Mouse (Mus musculus) CH12.LX (cell line): ENCODE data around the gene Pcnt. TPM values are rescaled to one million over a fixed set of nuclear protein-coding genes. Genes with fewer than 3 reads are reported as not detected.
A peak's percentile ranks its signal among the peaks of the same experiment; 100 is the strongest.

Experiments used
- DNase-seq: peaks from one replicate; pipeline ENCODE4 v3.0.0-alpha.2; 2013; ENCODE audit errors: extremely low read depth
- H3K27ac ChIP-seq: 2 replicates; pipeline ENCODE4 v1.5.1; 2012; ENCODE audit warnings: low read depth, mild to moderate bottlenecking, control low read depth, moderate library complexity; ENCODE audit not compliant: insufficient read depth
- H3K27me3 ChIP-seq: replicated peaks from 2 replicates; pipeline ENCODE3; 2012; ENCODE audit warnings: inconsistent platforms
- H3K36me3 ChIP-seq, 2 experiments: replicated peaks in 1 of 2; 2 replicates each; pipeline versions ENCODE3 to v1.6.1; 2012; ENCODE audit warnings: inconsistent platforms in 1 of 2, low read length in 1 of 2, mild to moderate bottlenecking in 1 of 2, mixed read lengths in 1 of 2, moderate library complexity in 1 of 2; ENCODE audit not compliant: control insufficient read depth in 1 of 2, insufficient read depth in 1 of 2
- H3K4me1 ChIP-seq, 2 experiments: 2 replicates each; pipeline ENCODE4 v1.6.1; 2012; ENCODE audit warnings: inconsistent platforms in 1 of 2, moderate library complexity in 1 of 2; ENCODE audit not compliant: insufficient read depth in 2 of 2, control insufficient read depth in 1 of 2
- H3K4me2 ChIP-seq: 2 replicates; pipeline ENCODE4 v1.6.1; 2012; ENCODE audit warnings: low read depth, mild to moderate bottlenecking, control low read depth; ENCODE audit not compliant: poor library complexity, insufficient read depth, severe bottlenecking
- H3K4me3 ChIP-seq, 3 experiments: fragments of 150-350 bp in 1 of 3; sonication (generic) in 1 of 3; replicated peaks in 1 of 3; 2 replicates each; pipeline versions ENCODE3 to v1.5.1; 2011 to 2012; ENCODE audit warnings: low read depth in 2 of 3, low read length in 2 of 3, mild to moderate bottlenecking in 2 of 3, moderate library complexity in 2 of 3, control low read depth in 1 of 3, improper control_type of control experiment in 1 of 3, inconsistent platforms in 1 of 3, mixed read lengths in 1 of 3; ENCODE audit not compliant: poor library complexity in 1 of 3
- H3K79me2 ChIP-seq: replicated peaks from 2 replicates; pipeline ENCODE4 v1.6.1; 2012; ENCODE audit warnings: mild to moderate bottlenecking, moderate library complexity; ENCODE audit not compliant: control insufficient read depth, poor library complexity, insufficient read depth, severe bottlenecking; ENCODE audit errors: extremely low read depth
- H3K9ac ChIP-seq: 2 replicates; pipeline ENCODE4 v1.6.1; 2012; ENCODE audit warnings: low read depth, mild to moderate bottlenecking, control low read depth, moderate library complexity; ENCODE audit not compliant: insufficient read depth
- H3K9me3 ChIP-seq: replicated peaks from 2 replicates; pipeline ENCODE3; 2012; ENCODE audit warnings: low read length, inconsistent platforms, mixed read lengths
- BHLHE40 ChIP-seq: IDR thresholded peaks from 2 replicates; pipeline ENCODE4 v1.6.1; 2011; ENCODE audit warnings: mild to moderate bottlenecking, low read depth, low read length, improper control_type of control experiment
- CHD2 ChIP-seq: IDR thresholded peaks from 2 replicates; pipeline ENCODE4 v1.6.1; 2011; ENCODE audit warnings: low read length, improper control_type of control experiment
- E2F4 ChIP-seq: IDR thresholded peaks from 2 replicates; pipeline ENCODE4 v1.6.1; 2011; ENCODE audit warnings: low read depth, low read length, improper control_type of control experiment; ENCODE audit not compliant: insufficient replicate concordance
- ELF1 ChIP-seq: IDR thresholded peaks from 2 replicates; pipeline ENCODE4 v1.6.1; 2014; ENCODE audit warnings: low read depth, mild to moderate bottlenecking, inconsistent platforms, low read length, improper control_type of control experiment
- EP300 ChIP-seq: IDR thresholded peaks from 2 replicates; pipeline ENCODE4 v1.6.1; 2011; ENCODE audit warnings: low read length, improper control_type of control experiment
- ETS1 ChIP-seq: conservative IDR thresholded peaks from 2 replicates; pipeline ENCODE4 v1.6.1; 2012; ENCODE audit warnings: low read depth, mild to moderate bottlenecking, inconsistent platforms, low read length, improper control_type of control experiment, moderate library complexity
- GABPA ChIP-seq: IDR thresholded peaks from 2 replicates; pipeline ENCODE4 v1.6.1; 2012; ENCODE audit warnings: low read depth, low read length, improper control_type of control experiment, inconsistent platforms; ENCODE audit not compliant: insufficient replicate concordance
- KAT2A ChIP-seq: IDR thresholded peaks from 2 replicates; pipeline ENCODE4 v1.6.1; 2012; ENCODE audit warnings: low read length, improper control_type of control experiment, inconsistent platforms; ENCODE audit not compliant: insufficient replicate concordance
- MAFK ChIP-seq: IDR thresholded peaks from 2 replicates; pipeline ENCODE4 v1.6.1; 2011; ENCODE audit warnings: low read length, improper control_type of control experiment; ENCODE audit not compliant: insufficient replicate concordance
- MAX ChIP-seq: IDR thresholded peaks from 2 replicates; pipeline ENCODE4 v1.6.1; 2011; ENCODE audit warnings: low read length, improper control_type of control experiment
- MEF2A ChIP-seq: IDR thresholded peaks from 2 replicates; pipeline ENCODE4 v1.6.1; 2014; ENCODE audit warnings: low read depth, mild to moderate bottlenecking, inconsistent platforms, low read length, improper control_type of control experiment, borderline replicate concordance
- MYC ChIP-seq: IDR thresholded peaks from 2 replicates; pipeline ENCODE4 v1.6.1; 2011; ENCODE audit warnings: low read depth, mild to moderate bottlenecking, improper control_type of control experiment, low read length
- NELFE ChIP-seq: IDR thresholded peaks from 2 replicates; pipeline ENCODE4 v1.6.1; 2011; ENCODE audit warnings: low read depth, low read length, improper control_type of control experiment
- PAX5 ChIP-seq: IDR thresholded peaks from 2 replicates; pipeline ENCODE4 v1.6.1; 2012; ENCODE audit warnings: low read length, inconsistent platforms, mixed read lengths
- RAD21 ChIP-seq: IDR thresholded peaks from 2 replicates; pipeline ENCODE4 v1.6.1; 2011; ENCODE audit warnings: low read depth, mild to moderate bottlenecking, low read length, improper control_type of control experiment, moderate library complexity
- RCOR1 ChIP-seq: conservative IDR thresholded peaks from 2 replicates; pipeline ENCODE4 v1.6.1; 2012; ENCODE audit warnings: low read depth, mild to moderate bottlenecking, inconsistent platforms, low read length, improper control_type of control experiment
- SIN3A ChIP-seq: IDR thresholded peaks from 2 replicates; pipeline ENCODE4 v1.6.1; 2012; ENCODE audit warnings: low read length, improper control_type of control experiment, inconsistent platforms
- TBP ChIP-seq: conservative IDR thresholded peaks from 2 replicates; pipeline ENCODE4 v1.6.1; 2011; ENCODE audit warnings: low read depth, low read length, improper control_type of control experiment
- TCF12 ChIP-seq: IDR thresholded peaks from 2 replicates; pipeline ENCODE4 v1.6.1; 2014; ENCODE audit warnings: low read depth, mild to moderate bottlenecking, inconsistent platforms, low read length, improper control_type of control experiment
- USF1 ChIP-seq: IDR thresholded peaks from 2 replicates; pipeline ENCODE4 v1.6.1; 2014; ENCODE audit warnings: low read depth, mild to moderate bottlenecking, inconsistent platforms, low read length, improper control_type of control experiment
- USF2 ChIP-seq: conservative IDR thresholded peaks from 2 replicates; pipeline ENCODE4 v1.6.1; 2011; ENCODE audit warnings: low read depth, low read length, improper control_type of control experiment
- ZC3H11A ChIP-seq: IDR thresholded peaks from 2 replicates; pipeline ENCODE4 v1.6.1; 2012; ENCODE audit warnings: low read depth, mild to moderate bottlenecking, inconsistent platforms, low read length, improper control_type of control experiment
- ZNF384 ChIP-seq: IDR thresholded peaks from 2 replicates; pipeline ENCODE4 v1.6.1; 2012; ENCODE audit warnings: low read depth, low read length, improper control_type of control experiment, inconsistent platforms
- dilution Hi-C: fragments of 300-500 bp; cut with MboI; formaldehyde crosslinking; loops from 2 replicates; pipeline ENCODE4 v1.14.3; 2020; ENCODE audit warnings: low sequenced_read_pairs; ENCODE audit not compliant: extremely low pct_unique_long_range_greater_than_20kb, extremely low pct_ligation_motif_present
- in situ Hi-C: fragments of 300-500 bp; cut with MboI; formaldehyde crosslinking; loops from 3 replicates; pipeline ENCODE4 v1.14.3; 2019; ENCODE audit warnings: low sequenced_read_pairs, low pct_ligation_motif_present, low pct_unique_long_range_greater_than_20kb, mixed read lengths
- polyA plus RNA-seq: library from polyadenylated mRNA; unstranded; fragments of >175 nt; gene quantifications from 2 replicates; pipeline ENCODE4 v1.2.1, GENCODE M21; 2012; ENCODE audit warnings: low read depth; ENCODE audit not compliant: insufficient read length
- total RNA-seq, 2 experiments: library from RNA; depleted of rRNA; stranded (reverse); fragments of 300-350 nt in 1 of 2; fragments of >200 nt in 1 of 2; gene quantifications; 2 replicates each; pipeline ENCODE4 v1.2.3; 2012 to 2014

Pcnt gene
- total and polyA plus RNA-seq, 3 experiments, result 22.2 to 30.2 (median 29.1) TPM

DNA sequence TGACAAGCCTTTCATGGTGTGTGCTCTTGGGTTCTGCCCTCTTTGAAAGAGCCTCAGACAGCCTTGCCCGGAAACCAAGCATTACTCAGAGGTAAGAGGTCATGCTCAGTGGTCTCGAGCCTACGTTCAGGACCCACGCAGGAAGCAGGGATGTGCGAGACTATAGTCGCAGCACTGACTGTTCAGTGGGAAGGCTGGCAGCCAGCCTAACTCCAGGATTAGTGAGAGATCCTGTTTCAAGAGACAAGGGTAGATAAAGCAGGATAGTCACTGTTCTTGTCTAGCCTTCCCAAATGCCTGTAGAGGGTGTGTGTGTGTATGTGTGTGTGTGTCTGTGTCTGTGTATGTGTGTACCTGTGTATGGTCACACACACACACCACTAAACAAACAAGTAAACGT lies 126.4 kb downstream of the Pcnt start:
- Histone ChIP-seq H3K4me2 (no peak overlapping the region), H3K79me2 (no peaks in the 10 kb centered on the region)
- TF ChIP-seq ZC3H11A, result no peak
- TF ChIP-seq TCF12, result no peak
- no peak for TF ChIP-seq USF1
- no peak for TF ChIP-seq TBP
- no peak for TF ChIP-seq KAT2A
- TF ChIP-seq ELF1, result no peak
- TF ChIP-seq USF2, result no peak
- TF ChIP-seq GABPA, result no peak
- no peak for TF ChIP-seq CHD2
- TF ChIP-seq E2F4, result no peak
- no peak for TF ChIP-seq BHLHE40
- no peak for TF ChIP-seq MEF2A
- no peak for TF ChIP-seq SIN3A
- TF ChIP-seq, all 38 proteins: peak for 0
- dilution Hi-C loops, result no loop called here
- Histone ChIP-seq H3K27ac (no peak overlapping the region), H3K9me3 (no peaks in the 10 kb centered on the region), H3K4me3 (no peak overlapping the region), H3K9ac (no peak overlapping the region), H3K27me3 (no peaks in the 10 kb centered on the region), H3K4me1 (peaks cover 0 to 12% of the 10 kb centered on the region in 2 experiments; a peak in 1 of 4 replicates), H3K36me3 (peaks cover 0 to 18% of the 10 kb centered on the region in 2 experiments)
- in situ Hi-C loops, result no loop called here
- DNase-seq, result no peak

DNA sequence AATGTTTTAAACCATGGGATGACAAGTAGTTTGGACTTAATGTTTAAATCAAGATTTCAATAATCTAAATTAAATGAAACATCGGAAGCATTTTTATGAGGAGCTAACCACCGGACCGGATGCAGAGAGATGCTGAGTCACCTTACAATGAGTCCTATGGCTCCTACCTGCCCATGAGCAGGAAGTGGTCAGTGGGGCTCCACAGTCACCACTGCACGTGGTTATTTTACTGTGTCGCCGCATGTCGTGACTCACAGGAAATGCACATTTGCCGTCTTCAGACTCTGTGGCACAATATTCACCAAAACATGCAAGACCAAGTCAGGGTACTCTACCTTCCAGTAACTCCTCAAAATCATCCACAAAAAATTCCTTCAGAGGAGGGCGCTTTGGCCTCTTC lies 135.8 kb downstream of the Pcnt start:
- Histone ChIP-seq H3K27ac (no peak overlapping the region), H3K4me1 (peaks cover 9 to 23% of the 10 kb centered on the region in 2 experiments), H3K27me3 (no peaks in the 10 kb centered on the region), H3K36me3 (peaks cover 0 to 6% of the 10 kb centered on the region in 2 experiments), H3K4me3 (no peak overlapping the region), H3K9me3 (no peaks in the 10 kb centered on the region), H3K9ac (no peak overlapping the region), H3K79me2 (no peaks in the 10 kb centered on the region), H3K4me2 (no peak overlapping the region)
- peak; percentile 57 for DNase-seq
- no peak for TF ChIP-seq KAT2A
- TF ChIP-seq ETS1, result peak; percentile 52
- peak; percentile 84 for TF ChIP-seq BHLHE40
- TF ChIP-seq SIN3A, result 0 out of 2 replicates have a peak, but pooled peaks have one; percentile 34
- no peak for TF ChIP-seq GABPA
- TF ChIP-seq NELFE, result no peak
- TF ChIP-seq MYC, result no peak
- no peak for TF ChIP-seq MEF2A
- no peak for TF ChIP-seq RCOR1
- TF ChIP-seq MAFK, result peak; percentile 55; the same call in 1 of the 2 replicates
- peak; percentile 65; the same call in 1 of the 2 replicates for TF ChIP-seq MAX
- no peak for TF ChIP-seq EP300
- no peak for TF ChIP-seq RAD21
- TF ChIP-seq PAX5, result no peak
- TF ChIP-seq ZNF384, result no peak
- dilution Hi-C loops (no loop called here), in situ Hi-C loops (no loop called here)
